In the genomic region with DNA sequence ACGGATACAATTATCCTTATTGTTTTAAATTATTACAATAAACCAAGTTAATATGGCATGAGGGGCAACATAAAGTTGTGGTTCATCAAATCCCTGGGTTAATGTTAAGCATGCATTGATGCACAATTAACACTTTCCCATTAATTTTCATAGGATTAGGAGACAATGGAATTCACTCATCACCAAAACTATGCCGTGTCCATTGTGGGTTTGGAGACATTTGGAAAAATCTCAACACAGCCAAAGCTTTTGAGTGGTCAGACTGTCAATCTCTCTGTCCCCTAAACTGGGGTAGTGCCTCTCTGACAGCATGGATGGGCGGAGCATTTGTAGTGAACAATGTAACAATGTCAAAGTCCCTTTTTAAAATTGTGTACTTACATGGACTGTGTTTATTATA, we compare ENCODE assay signal across 8 mouse cellular contexts. TPM values are rescaled to one million over a fixed set of nuclear protein-coding genes. Genes with fewer than 3 reads are reported as not detected.
DNase-seq lines count a peak whose midpoint lies in the region; ATAC-seq and TF ChIP-seq lines count a peak whose summit lies in the region.

No protein-coding gene starts in this region.

- dilution Hi-C loops in CH12.LX (cut with MboI; ENCODE audit: extremely low pct_ligation_motif_present, extremely low pct_unique_long_range_greater_than_20kb, low sequenced_read_pairs): no loop called here

- TF ChIP-seq EP300 in CH12.LX (IDR thresholded peaks at IDR 0.05; ENCODE audit: low read length): no peak

- H3K36me3 ChIP-seq in heart, embryonic 14.5 days (ENCODE audit: control insufficient read depth, insufficient read depth, low read length): peaks cover 5% of the 10 kb centered on the region; the same call in 1 of the 2 replicates
- peaks cover 0 to 18% of the 10 kb centered on the region in 2 experiments for H3K36me3 ChIP-seq in CH12.LX (replicated peaks in 1 of 2; ENCODE audit: control insufficient read depth in 1 of 2, insufficient read depth in 1 of 2, low read length in 1 of 2)
- H3K36me3 ChIP-seq in forebrain, embryonic 13.5 days (ENCODE audit: poor library complexity, severe bottlenecking): no peaks in the 10 kb centered on the region
- H3K36me3 ChIP-seq in liver, embryonic 15.5 days (replicated peaks): no peaks in the 10 kb centered on the region

- peak overlapping the region in 1 of 2 experiments; percentile 97; a peak in 2 of 4 replicates for H3K4me3 ChIP-seq in heart, embryonic 14.5 days (ENCODE audit: control insufficient read depth in 1 of 2, insufficient read depth in 1 of 2, low read depth in 1 of 2, low read length in 2 of 2)
- H3K4me3 ChIP-seq in CH12.LX (replicated peaks in 1 of 3; ENCODE audit: low read depth in 2 of 3, low read length in 2 of 3, poor library complexity in 1 of 3): no peak overlapping the region
- peak overlapping the region; percentile 94 for H3K4me3 ChIP-seq in forebrain, embryonic 13.5 days
- peak overlapping the region; percentile 95; the same call in 1 of the 2 replicates for H3K4me3 ChIP-seq in liver, embryonic 15.5 days (replicated peaks)

- no peaks in the 10 kb centered on the region for H3K9me3 ChIP-seq in heart, embryonic 14.5 days (ENCODE audit: control insufficient read depth, low read length)
- no peaks in the 10 kb centered on the region for H3K9me3 ChIP-seq in CH12.LX (replicated peaks; ENCODE audit: low read length)
- H3K9me3 ChIP-seq in forebrain, embryonic 13.5 days (replicated peaks): no peaks in the 10 kb centered on the region
- H3K9me3 ChIP-seq in liver, embryonic 15.5 days (replicated peaks): no peaks in the 10 kb centered on the region

- H3K4me2 ChIP-seq in heart, embryonic 14.5 days (ENCODE audit: low read length): peak overlapping the region; percentile 89
- H3K4me2 ChIP-seq in CH12.LX (ENCODE audit: insufficient read depth, low read depth, poor library complexity, severe bottlenecking): peak overlapping the region; percentile 86; the same call in 1 of the 2 replicates
- peak overlapping the region; percentile 91 for H3K4me2 ChIP-seq in forebrain, embryonic 13.5 days
- peak overlapping the region; percentile 100 for H3K4me2 ChIP-seq in liver, embryonic 15.5 days

- peaks cover 16 to 40% of the 10 kb centered on the region in 2 experiments for H3K4me1 ChIP-seq in heart, embryonic 14.5 days (ENCODE audit: control insufficient read depth in 2 of 2, insufficient read depth in 2 of 2, low read length in 2 of 2)
- H3K4me1 ChIP-seq in CH12.LX (ENCODE audit: control insufficient read depth in 1 of 2, insufficient read depth in 2 of 2): peaks cover 0 to 35% of the 10 kb centered on the region in 2 experiments; a peak in 2 of 4 replicates
- peaks cover 32% of the 10 kb centered on the region for H3K4me1 ChIP-seq in forebrain, embryonic 13.5 days
- H3K4me1 ChIP-seq in liver, embryonic 15.5 days (replicated peaks): peaks cover 47% of the 10 kb centered on the region

- intact Hi-C loops in heart, postnatal 25 days (cut with DNase I): loop anchor here (5.0 kb wide), 1 partner anchor 97 kb away; no protein-coding TSS in a partner anchor

- in situ Hi-C loops in CH12.LX (cut with MboI; ENCODE audit: low pct_ligation_motif_present, low pct_unique_long_range_greater_than_20kb, low sequenced_read_pairs): no loop called here

- 53% methylated on average over 3 of the region's 3 CpGs for WGBS in heart, embryonic 14.5 days
- WGBS in forebrain, embryonic 13.5 days: 34% methylated on average over 3 of the region's 3 CpGs
- 63% methylated on average over 3 of the region's 3 CpGs for WGBS in liver, embryonic 15.5 days (ENCODE audit: insufficient replicate concordance)

- no peak for ATAC-seq in heart, embryonic 14.5 days (ENCODE audit: insufficient number of reproducible peaks, insufficient read depth, low FRiP score, low read depth)
- no peak for ATAC-seq in forebrain, embryonic 13.5 days
- no peak for ATAC-seq in liver, embryonic 15.5 days (ENCODE audit: insufficient read depth)

- H3K9ac ChIP-seq in heart, embryonic 14.5 days (ENCODE audit: low read length): peak overlapping the region; percentile 100
- peak overlapping the region; percentile 93; the same call in 1 of the 2 replicates for H3K9ac ChIP-seq in CH12.LX (ENCODE audit: insufficient read depth, low read depth)
- H3K9ac ChIP-seq in forebrain, embryonic 13.5 days: peak overlapping the region; percentile 84; the same call in 1 of the 2 replicates
- H3K9ac ChIP-seq in liver, embryonic 15.5 days: no peak overlapping the region

- peak overlapping the region in 1 of 2 experiments; percentile 94; a peak in 2 of 4 replicates for H3K27ac ChIP-seq in heart, embryonic 14.5 days (replicated peaks in 1 of 2; ENCODE audit: control insufficient read depth in 1 of 2, insufficient read depth in 1 of 2, low read depth in 2 of 2, low read length in 2 of 2)
- H3K27ac ChIP-seq in CH12.LX (ENCODE audit: insufficient read depth, low read depth): no peak overlapping the region
- 0 out of 2 replicates have a peak overlapping the region, but pooled peaks have one; percentile 85 for H3K27ac ChIP-seq in forebrain, embryonic 13.5 days
- H3K27ac ChIP-seq in liver, embryonic 15.5 days (replicated peaks): peak overlapping the region; percentile 92

- H3K27me3 ChIP-seq in heart, embryonic 14.5 days (ENCODE audit: control insufficient read depth, insufficient read depth, low read length): no peaks in the 10 kb centered on the region
- H3K27me3 ChIP-seq in CH12.LX (replicated peaks): no peaks in the 10 kb centered on the region
- no peaks in the 10 kb centered on the region for H3K27me3 ChIP-seq in forebrain, embryonic 13.5 days
- H3K27me3 ChIP-seq in liver, embryonic 15.5 days: no peaks in the 10 kb centered on the region

- no peak for TF ChIP-seq RAD21 in CH12.LX (IDR thresholded peaks at IDR 0.05; ENCODE audit: low read depth, low read length)

- no peak for TF ChIP-seq CTCF in CH12.LX (conservative IDR thresholded peaks at IDR 0.05 in 1 of 2, IDR thresholded peaks at IDR 0.05 in 1 of 2; ENCODE audit: low read depth in 2 of 2, low read length in 2 of 2)

- DNase-seq in heart, postnatal 25 days (ENCODE audit: low spot score): no peak
- DNase-seq in CH12.LX (ENCODE audit: extremely low read depth): no peak
- no peak for DNase-seq in cerebellum, adult 9-10 months
- no peak for DNase-seq in embryo, embryonic 11 days
- no peak for DNase-seq in frontal cortex, postnatal 14 days (ENCODE audit: low spot score in 2 of 2)

- H3K79me2 ChIP-seq in CH12.LX (replicated peaks; ENCODE audit: control insufficient read depth, extremely low read depth, insufficient read depth, poor library complexity, severe bottlenecking): peaks cover 27% of the 10 kb centered on the region

- no peak for TF ChIP-seq POLR2A in CH12.LX (IDR thresholded peaks at IDR 0.05; ENCODE audit: low read depth, low read length)

TF ChIP-seq in CH12.LX, 34 proteins besides CTCF, POLR2A, EP300 and RAD21:
- TF ChIP-seq PAX5 (IDR thresholded peaks at IDR 0.05; ENCODE audit: low read length): no peak
- TF ChIP-seq MAX (IDR thresholded peaks at IDR 0.05; ENCODE audit: low read length): no peak
- TF ChIP-seq TBP (conservative IDR thresholded peaks at IDR 0.05; ENCODE audit: low read depth, low read length): no peak
- no peak for TF ChIP-seq TCF12 (IDR thresholded peaks at IDR 0.05; ENCODE audit: low read depth, low read length)
- TF ChIP-seq E2F4 (IDR thresholded peaks at IDR 0.05; ENCODE audit: insufficient replicate concordance, low read depth, low read length): no peak
- TF ChIP-seq ZMIZ1 (IDR thresholded peaks at IDR 0.05; ENCODE audit: low read depth, low read length): no peak
- no peak for TF ChIP-seq MAFK (IDR thresholded peaks at IDR 0.05; ENCODE audit: insufficient replicate concordance, low read length)
- no peak for TF ChIP-seq JUN (IDR thresholded peaks at IDR 0.05; ENCODE audit: insufficient read depth, low read depth, low read length)
- TF ChIP-seq NELFE (IDR thresholded peaks at IDR 0.05; ENCODE audit: low read depth, low read length): no peak
- TF ChIP-seq JUND (conservative IDR thresholded peaks at IDR 0.05; ENCODE audit: low read depth, low read length): no peak
- no peak for TF ChIP-seq MAZ (IDR thresholded peaks at IDR 0.05; ENCODE audit: low read depth, low read length)
- no peak for TF ChIP-seq KAT2A (IDR thresholded peaks at IDR 0.05; ENCODE audit: insufficient replicate concordance, low read length)
- no peak for TF ChIP-seq HCFC1 (IDR thresholded peaks at IDR 0.05; ENCODE audit: low read depth, low read length)
- TF ChIP-seq ETS1 (conservative IDR thresholded peaks at IDR 0.05; ENCODE audit: low read depth, low read length): no peak
- no peak for TF ChIP-seq USF2 (conservative IDR thresholded peaks at IDR 0.05; ENCODE audit: low read depth, low read length)
- no peak for TF ChIP-seq CHD1 (IDR thresholded peaks at IDR 0.05; ENCODE audit: low read depth, low read length)
TF ChIP-seq in CH12.LX: peak in this region for 0.

RNA-seq across cellular contexts. Expression of a gene that starts 1.3 kb away (rescaled TPM):
- polyA plus RNA-seq in heart, embryonic 14.5 days (2014; fragmentation: Nextera tagmentation; extraction: Ambion mirVana): 18.1 and 20.9 TPM in 2 replicates
- total RNA-seq in heart, postnatal 25 days (2021): 100 to 1,000 TPM; 191 to 211 TPM
- total RNA-seq in CH12.LX (2012; rRNA removed) (46.3 and 52.6 TPM in 2 replicates), CH12.LX (2014; rRNA removed) (73.1 and 76.2 TPM in 2 replicates)
- 33.7 and 40.3 TPM in 2 replicates for polyA plus RNA-seq in CH12.LX (2012; ENCODE audit: insufficient read length, low read depth)
- polyA plus RNA-seq in forebrain, embryonic 13.5 days (2015; fragmentation: Nextera tagmentation; extraction: Ambion mirVana): 31.5 and 36.5 TPM in 2 replicates
- polyA plus RNA-seq in liver, embryonic 15.5 days (2015; fragmentation: Nextera tagmentation; extraction: Ambion mirVana): 2.9 and 3.1 TPM in 2 replicates

Comparison
In these comparisons a context has a peak if more than half of its experiments do, and no peak if none do; other contexts are left out.
1. H3K4me3 ChIP-seq: peak in forebrain, embryonic 13.5 days (single experiment) and liver, embryonic 15.5 days (single experiment); none in CH12.LX (0 of 3).
2. Peak in every context shown above with its lines, with median percentiles within 50 percentile points of each other: H3K4me2 ChIP-seq.